Mouse (Mus musculus) subcutaneous adipose tissue, adult 2 months (tissue): ENCODE measurements around the gene Plod2. TPM values are rescaled to one million over a fixed set of nuclear protein-coding genes. Genes with fewer than 3 reads are reported as not detected.

Source experiments
- polyA plus RNA-seq: library from polyadenylated mRNA; depleted of rRNA; stranded (reverse); fragments of >200 nt; gene quantifications from 2 replicates; pipeline ENCODE4 v1.2.3, GENCODE M21; 2012; ENCODE audit warnings: low replicate concordance; rRNA removed

Gene Plod2
- 4.9 and 31.0 TPM in 2 replicates for polyA plus RNA-seq

GRCm38 (mm10) chr9:92541977-92542561 lies at the start of gene Plod2:
Gene Plod2, plus strand, starts transcription at chr9:92542223.

Other genes with a start within 250 kb of the Plod2 start
- gene 1700057G04Rik, start 232.8 kb upstream of the Plod2 start, polyA plus RNA-seq, result not detected in 2 replicates
- 17.2 and 23.4 TPM in 2 replicates for gene Plscr4, start 84.8 kb upstream of the Plod2 start, polyA plus RNA-seq